8 mouse cellular contexts compared by ENCODE assay signal in the genomic region with DNA sequence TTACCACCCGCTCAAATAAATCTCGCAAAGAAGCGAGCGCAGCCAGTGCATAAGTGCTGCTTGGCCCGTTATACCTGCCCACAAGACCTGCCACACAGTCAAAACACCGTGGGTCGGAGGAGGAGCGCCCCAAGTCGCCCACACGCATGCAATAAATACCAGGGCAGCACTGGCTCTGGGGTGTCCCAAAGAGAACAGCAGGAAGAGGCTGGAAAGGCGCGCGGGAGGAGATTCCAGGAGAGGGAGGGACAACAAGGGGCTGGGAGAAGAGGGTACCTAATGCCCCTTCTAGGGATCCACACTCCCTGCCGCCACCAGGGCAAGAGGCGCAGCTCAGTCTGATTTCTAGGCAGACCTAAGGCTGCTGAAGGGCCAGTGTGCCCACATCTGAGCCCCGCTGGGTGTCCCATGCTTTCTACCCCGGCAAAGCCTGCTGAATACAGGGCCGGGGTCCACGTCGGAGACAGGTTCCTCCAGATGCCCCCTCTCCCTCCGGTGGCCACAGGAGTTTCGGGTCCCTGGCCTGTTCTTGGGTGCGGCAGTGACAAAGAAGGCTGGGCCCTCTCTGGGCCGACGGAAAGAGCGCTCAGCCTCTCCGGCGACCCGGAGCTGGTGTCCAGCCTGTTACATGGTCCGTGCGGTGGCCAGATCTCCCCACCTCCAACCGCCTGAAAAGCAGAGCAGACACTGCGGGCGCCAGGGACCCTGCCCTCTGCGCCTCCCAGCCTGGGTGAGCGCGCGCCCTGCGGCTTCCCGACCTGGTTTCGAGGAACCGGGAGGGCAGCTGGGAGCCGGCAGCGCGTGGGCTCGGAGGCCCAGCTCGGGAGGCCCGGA. TPM values are rescaled to one million over a fixed set of nuclear protein-coding genes. Genes with fewer than 3 reads are reported as not detected.
A peak's percentile ranks its signal among the peaks of the same experiment; 100 is the strongest.
DNase-seq lines count a peak whose midpoint lies in the region; ATAC-seq lines count a peak whose summit lies in the region.

No protein-coding gene starts in this region.

- peak overlapping the region; percentile 75 for H3K4me2 ChIP-seq in neural tube, embryonic 15.5 days

- no peaks in the 10 kb centered on the region for H3K9me3 ChIP-seq in forebrain, embryonic 10.5 days
- no peaks in the 10 kb centered on the region for H3K9me3 ChIP-seq in neural tube, embryonic 15.5 days (replicated peaks)

- H3K9ac ChIP-seq in neural tube, embryonic 15.5 days (replicated peaks) = peak overlapping the region; percentile 62

- peak overlapping the region; percentile 44 for H3K27ac ChIP-seq in forebrain, embryonic 10.5 days
- peak overlapping the region; percentile 96 for H3K27ac ChIP-seq in neural tube, embryonic 15.5 days (replicated peaks)

- WGBS in forebrain, embryonic 10.5 days = under 1% methylated on average over 48 of the region's 48 CpGs
- under 1% methylated on average over 48 of the region's 48 CpGs for WGBS in neural tube, embryonic 15.5 days

- intact Hi-C loops in left cerebral cortex, postnatal 4 days (cut with DNase I) = loop anchor here (5.0 to 10.0 kb wide), 2 partner anchors 110 to 1253 kb away; no protein-coding TSS in a partner anchor
- intact Hi-C loops in left cerebral cortex, postnatal 10 days (cut with DNase I) = loop anchor here (2.0 to 5.0 kb wide), 3 partner anchors 68 to 826 kb away; no protein-coding TSS in a partner anchor

- no peaks in the 10 kb centered on the region for H3K36me3 ChIP-seq in forebrain, embryonic 10.5 days (replicated peaks)
- H3K36me3 ChIP-seq in neural tube, embryonic 15.5 days = no peaks in the 10 kb centered on the region

- peak; percentile 39; the same call in 1 of the 2 replicates for ATAC-seq in neural tube, embryonic 15.5 days (ENCODE audit: low FRiP score)

- H3K4me3 ChIP-seq in forebrain, embryonic 10.5 days = peak overlapping the region; percentile 65
- peak overlapping the region; percentile 65 for H3K4me3 ChIP-seq in neural tube, embryonic 15.5 days (replicated peaks)

- H3K27me3 ChIP-seq in forebrain, embryonic 10.5 days (ENCODE audit: poor library complexity, severe bottlenecking) = peaks cover 100% of the 10 kb centered on the region
- H3K27me3 ChIP-seq in neural tube, embryonic 15.5 days (replicated peaks) = peaks cover 28% of the 10 kb centered on the region

- peaks cover 91% of the 10 kb centered on the region for H3K4me1 ChIP-seq in forebrain, embryonic 10.5 days
- peaks cover 62% of the 10 kb centered on the region for H3K4me1 ChIP-seq in neural tube, embryonic 15.5 days

- DNase-seq in left cerebral cortex, postnatal 4 days = peak; percentile 52
- DNase-seq in left cerebral cortex, postnatal 10 days (ENCODE audit: extremely low spot score in 1 of 2, low spot score in 2 of 2) = no peak
- DNase-seq in forebrain, embryonic 10.5 days (ENCODE audit: extremely low spot score, low spot score) = no peak
- peak; percentile 20 to 37 for DNase-seq in kidney, postnatal 4 days
- no peak for DNase-seq in cerebellum, postnatal 25 days
- DNase-seq in urinary bladder, postnatal 14 days (ENCODE audit: low spot score) = no peak
- no peak for DNase-seq in frontal cortex, postnatal 25 days (ENCODE audit: low spot score in 2 of 2)

RNA-seq across cellular contexts. Expression of gene Ebf3, which starts 0.7 kb away (rescaled TPM):
- 1 to 10 TPM; 2.1 to 2.7 TPM for total RNA-seq in left cerebral cortex, postnatal 4 days (2021)
- under 1 TPM; 0.77 to 0.79 TPM for total RNA-seq in left cerebral cortex, postnatal 10 days (2021)
- polyA plus RNA-seq in forebrain, embryonic 10.5 days (2016; fragmentation: Nextera tagmentation; extraction: Ambion mirVana) = 1.3 TPM in 2 replicates
- 16.6 and 22.4 TPM in 2 replicates for polyA plus RNA-seq in neural tube, embryonic 15.5 days (2015; fragmentation: Nextera tagmentation; extraction: Ambion mirVana)

Comparison
In these comparisons a context has a peak if more than half of its experiments do, and no peak if none do; other contexts are left out.
1. DNase-seq: peak in left cerebral cortex, postnatal 4 days (single experiment) and kidney, postnatal 4 days (2 of 2); none in left cerebral cortex, postnatal 10 days (0 of 2), forebrain, embryonic 10.5 days (single experiment), cerebellum, postnatal 25 days (0 of 2), urinary bladder, postnatal 14 days (single experiment) and frontal cortex, postnatal 25 days (0 of 2).